Mouse (Mus musculus) heart, postnatal 0 days (tissue): ENCODE results near the gene Numa1.

ENCODE experiments used
- CTCF ChIP-seq: IDR thresholded peaks from 2 replicates; pipeline ENCODE4 v1.5.1; 2016; ENCODE audit warnings: antibody characterized with exemption, control low read depth, low read depth
- EP300 ChIP-seq: IDR thresholded peaks from 2 replicates; pipeline ENCODE4 v1.6.1; 2016; ENCODE audit warnings: antibody characterized with exemption, low read depth

GRCm38 (mm10) chr7:102014995-102015394 lies 81.1 kb downstream of the Numa1 start:
- no peak for TF ChIP-seq CTCF
- TF ChIP-seq EP300, result no peak
